Mouse (Mus musculus) lung, postnatal 0 days (tissue): ENCODE results near the gene Slc37a1.

ENCODE experiments used
- CTCF ChIP-seq: IDR thresholded peaks from 2 replicates; pipeline ENCODE4 v1.5.1; 2016; ENCODE audit warnings: antibody characterized with exemption, mild to moderate bottlenecking
- EP300 ChIP-seq: IDR thresholded peaks from 2 replicates; pipeline ENCODE4 v1.6.1; 2016; ENCODE audit warnings: antibody characterized with exemption, mild to moderate bottlenecking, control low read depth

GRCm38 (mm10) chr17:31331920-31332319 is 45.3 kb downstream of the Slc37a1 start:
- TF ChIP-seq CTCF (no peak), EP300 (no peak)
